Mouse (Mus musculus): ENCODE data around the gene 9930111J21Rik2.

- TF ChIP-seq POLR2A (IDR thresholded peaks at IDR 0.05; ENCODE audit: borderline replicate concordance, extremely low read depth, insufficient read depth, insufficient read length, poor library complexity, severe bottlenecking) (no peak), CTCF (IDR thresholded peaks at IDR 0.05; ENCODE audit: borderline replicate concordance, extremely low read depth, insufficient read depth, insufficient read length) (no peak)
Measured at GRCm38 (mm10) chr11:49092786-49093185, 41.7 kb upstream of the 9930111J21Rik2 start.
